Mouse (Mus musculus): Measurements from ENCODE around the gene Eif4a3. TPM values are rescaled to one million over a fixed set of nuclear protein-coding genes. Genes with fewer than 3 reads are reported as not detected.

Eif4a3 gene
- polyA plus RNA-seq, 1 experiment, result 349 TPM

GRCm38 (mm10) chr11:119338271-119339059 lies 38.6 kb upstream of the Eif4a3 start:
- Histone ChIP-seq H3ac (ENCODE audit: control insufficient read depth, insufficient read length, low read depth) (no peak overlapping the region), H3K27me3 (ENCODE audit: control insufficient read depth, insufficient read depth, insufficient read length) (peaks cover 39% of the 10 kb centered on the region), H3K79me2 (ENCODE audit: control insufficient read depth, insufficient read depth) (no peaks in the 10 kb centered on the region), H3K36me3 (ENCODE audit: control insufficient read depth, insufficient read depth) (no peaks in the 10 kb centered on the region), H3K79me3 (ENCODE audit: low read depth) (no peaks in the 10 kb centered on the region), H3K4me3 (ENCODE audit: insufficient read depth, poor library complexity, severe bottlenecking) (no peak overlapping the region)
- TF ChIP-seq FOSL1 (IDR thresholded peaks at IDR 0.05; ENCODE audit: insufficient read depth, low read length, poor library complexity, severe bottlenecking), result no peak
- no peak for TF ChIP-seq USF1 (IDR thresholded peaks at IDR 0.05; ENCODE audit: low read depth)
- no peak for TF ChIP-seq CTCF (IDR thresholded peaks at IDR 0.05; ENCODE audit: control insufficient read depth, insufficient read depth, insufficient read length)
- TF ChIP-seq CEBPB (IDR thresholded peaks at IDR 0.05; ENCODE audit: low read depth), result no peak
- TF ChIP-seq MYOD1 (IDR thresholded peaks at IDR 0.05; ENCODE audit: control insufficient read depth, insufficient read length, low read depth), result no peak
- TF ChIP-seq MAX (IDR thresholded peaks at IDR 0.05), result no peak

- H3K4me3 ChIP-seq (ENCODE audit: insufficient read depth, poor library complexity, severe bottlenecking), result no peak overlapping the region
- H3K27me3 ChIP-seq (ENCODE audit: control insufficient read depth, insufficient read depth, insufficient read length), result peaks cover 42% of the 10 kb centered on the region
- no peak overlapping the region for H3ac ChIP-seq (ENCODE audit: control insufficient read depth, insufficient read length, low read depth)
- no peaks in the 10 kb centered on the region for H3K79me2 ChIP-seq (ENCODE audit: control insufficient read depth, insufficient read depth)
- H3K79me3 ChIP-seq (ENCODE audit: low read depth), result no peaks in the 10 kb centered on the region
- H3K36me3 ChIP-seq (ENCODE audit: control insufficient read depth, insufficient read depth), result no peaks in the 10 kb centered on the region
- TF ChIP-seq USF1 (IDR thresholded peaks at IDR 0.05; ENCODE audit: low read depth) (no peak), FOSL1 (IDR thresholded peaks at IDR 0.05; ENCODE audit: insufficient read depth, low read length, poor library complexity, severe bottlenecking) (no peak), CEBPB (IDR thresholded peaks at IDR 0.05; ENCODE audit: low read depth) (no peak), CTCF (IDR thresholded peaks at IDR 0.05; ENCODE audit: control insufficient read depth, insufficient read depth, insufficient read length) (no peak), MYOG (IDR thresholded peaks at IDR 0.05; ENCODE audit: control insufficient read depth, extremely low read depth, insufficient read length) (no peak), MAX (IDR thresholded peaks at IDR 0.05) (no peak), MYOD1 (IDR thresholded peaks at IDR 0.05; ENCODE audit: control insufficient read depth, insufficient read length, low read depth) (no peak)
Observed at GRCm38 (mm10) chr11:119331970-119332369, 32.1 kb upstream of the Eif4a3 start.

- peaks cover 35% of the 10 kb centered on the region for H3K27me3 ChIP-seq (ENCODE audit: control insufficient read depth, insufficient read depth, insufficient read length)
- no peaks in the 10 kb centered on the region for H3K79me3 ChIP-seq (ENCODE audit: low read depth)
- H3K79me2 ChIP-seq (ENCODE audit: control insufficient read depth, insufficient read depth), result no peaks in the 10 kb centered on the region
- TF ChIP-seq MAX (IDR thresholded peaks at IDR 0.05), result no peak
- no peak for TF ChIP-seq CTCF (IDR thresholded peaks at IDR 0.05; ENCODE audit: control insufficient read depth, insufficient read depth, insufficient read length)
- no peak for TF ChIP-seq MYOD1 (IDR thresholded peaks at IDR 0.05; ENCODE audit: control insufficient read depth, insufficient read length, low read depth)
- TF ChIP-seq MYOG (IDR thresholded peaks at IDR 0.05; ENCODE audit: control insufficient read depth, extremely low read depth, insufficient read length), result no peak
- no peak for TF ChIP-seq USF1 (IDR thresholded peaks at IDR 0.05; ENCODE audit: low read depth)
- no peak for TF ChIP-seq CEBPB (IDR thresholded peaks at IDR 0.05; ENCODE audit: low read depth)
- H3ac ChIP-seq (ENCODE audit: control insufficient read depth, insufficient read length, low read depth), result no peak overlapping the region
- H3K4me3 ChIP-seq (ENCODE audit: insufficient read depth, poor library complexity, severe bottlenecking), result no peak overlapping the region
- H3K36me3 ChIP-seq (ENCODE audit: control insufficient read depth, insufficient read depth), result no peaks in the 10 kb centered on the region
Observed at GRCm38 (mm10) chr11:119330592-119330991, 30.7 kb upstream of the Eif4a3 start.

- H3K27me3 ChIP-seq (ENCODE audit: control insufficient read depth, insufficient read depth, insufficient read length), result peaks cover 21% of the 10 kb centered on the region
- no peak overlapping the region for H3ac ChIP-seq (ENCODE audit: control insufficient read depth, insufficient read length, low read depth)
- no peaks in the 10 kb centered on the region for H3K36me3 ChIP-seq (ENCODE audit: control insufficient read depth, insufficient read depth)
- no peak overlapping the region for H3K4me3 ChIP-seq (ENCODE audit: insufficient read depth, poor library complexity, severe bottlenecking)
- no peaks in the 10 kb centered on the region for H3K79me2 ChIP-seq (ENCODE audit: control insufficient read depth, insufficient read depth)
- H3K79me3 ChIP-seq (ENCODE audit: low read depth), result no peaks in the 10 kb centered on the region
- no peak for TF ChIP-seq USF1 (IDR thresholded peaks at IDR 0.05; ENCODE audit: low read depth)
- TF ChIP-seq CEBPB (IDR thresholded peaks at IDR 0.05; ENCODE audit: low read depth), result no peak
- TF ChIP-seq CTCF (IDR thresholded peaks at IDR 0.05; ENCODE audit: control insufficient read depth, insufficient read depth, insufficient read length), result no peak
- no peak for TF ChIP-seq MAX (IDR thresholded peaks at IDR 0.05)
- no peak for TF ChIP-seq FOSL1 (IDR thresholded peaks at IDR 0.05; ENCODE audit: insufficient read depth, low read length, poor library complexity, severe bottlenecking)
- no peak for TF ChIP-seq MYOG (IDR thresholded peaks at IDR 0.05; ENCODE audit: control insufficient read depth, extremely low read depth, insufficient read length)
- no peak for TF ChIP-seq MYOD1 (IDR thresholded peaks at IDR 0.05; ENCODE audit: control insufficient read depth, insufficient read length, low read depth)
Observed at GRCm38 (mm10) chr11:119325068-119325467, 25.2 kb upstream of the Eif4a3 start.

- Histone ChIP-seq H3K79me3 (ENCODE audit: low read depth) (no peaks in the 10 kb centered on the region), H3K36me3 (ENCODE audit: control insufficient read depth, insufficient read depth) (no peaks in the 10 kb centered on the region), H3ac (ENCODE audit: control insufficient read depth, insufficient read length, low read depth) (no peak overlapping the region), H3K79me2 (ENCODE audit: control insufficient read depth, insufficient read depth) (no peaks in the 10 kb centered on the region), H3K27me3 (ENCODE audit: control insufficient read depth, insufficient read depth, insufficient read length) (peaks cover 31% of the 10 kb centered on the region), H3K4me3 (ENCODE audit: insufficient read depth, poor library complexity, severe bottlenecking) (no peak overlapping the region)
- TF ChIP-seq MYOD1 (IDR thresholded peaks at IDR 0.05; ENCODE audit: control insufficient read depth, insufficient read length, low read depth), result no peak
- TF ChIP-seq USF1 (IDR thresholded peaks at IDR 0.05; ENCODE audit: low read depth), result no peak
- TF ChIP-seq CEBPB (IDR thresholded peaks at IDR 0.05; ENCODE audit: low read depth), result no peak
- TF ChIP-seq CTCF (IDR thresholded peaks at IDR 0.05; ENCODE audit: control insufficient read depth, insufficient read depth, insufficient read length), result no peak
- TF ChIP-seq MYOG (IDR thresholded peaks at IDR 0.05; ENCODE audit: control insufficient read depth, extremely low read depth, insufficient read length), result no peak
- no peak for TF ChIP-seq MAX (IDR thresholded peaks at IDR 0.05)
- no peak for TF ChIP-seq FOSL1 (IDR thresholded peaks at IDR 0.05; ENCODE audit: insufficient read depth, low read length, poor library complexity, severe bottlenecking)
Observed at GRCm38 (mm10) chr11:119322521-119322920, 22.6 kb upstream of the Eif4a3 start.
